10 mouse cellular contexts compared by ENCODE assay signal in genomic region chr3:58002792-58003574, GRCm38 (mm10).
DNase-seq lines count a peak whose midpoint lies in the region; ATAC-seq and TF ChIP-seq lines count a peak whose summit lies in the region.
"Had no signal": no experiment of that assay in that cellular context is flagged by ENCODE, and none has a peak within 500 bp of the region (broad histone marks: within the 10 kb centered on the region; RNA-seq: fewer than 3 reads in every experiment).

No protein-coding gene starts in this region.

- H3K4me3 ChIP-seq in kidney, postnatal 0 days (replicated peaks; ENCODE audit: low read depth, low read length) = no peak overlapping the region
- H3K4me3 ChIP-seq in midbrain, embryonic 13.5 days (replicated peaks) = no peak overlapping the region
- H3K4me3 ChIP-seq: embryonic facial prominence, embryonic 15.5 days had no signal

- 44% methylated on average over 7 of the region's 7 CpGs for WGBS in kidney, postnatal 0 days
- 34% methylated on average over 7 of the region's 7 CpGs for WGBS in midbrain, embryonic 13.5 days

- H3K27me3 ChIP-seq in kidney, postnatal 0 days (ENCODE audit: insufficient read depth, low read length) = no peaks in the 10 kb centered on the region
- no peaks in the 10 kb centered on the region for H3K27me3 ChIP-seq in midbrain, embryonic 13.5 days
- H3K27me3 ChIP-seq: embryonic facial prominence, embryonic 15.5 days had no signal

- no peaks in the 10 kb centered on the region for H3K9me3 ChIP-seq in kidney, postnatal 0 days (replicated peaks; ENCODE audit: low read length)
- H3K9me3 ChIP-seq in midbrain, embryonic 13.5 days = no peaks in the 10 kb centered on the region
- H3K9me3 ChIP-seq: embryonic facial prominence, embryonic 15.5 days had no signal

- H3K36me3 ChIP-seq in kidney, postnatal 0 days (ENCODE audit: insufficient read depth, low read length) = no peaks in the 10 kb centered on the region
- no peaks in the 10 kb centered on the region for H3K36me3 ChIP-seq in midbrain, embryonic 13.5 days
- H3K36me3 ChIP-seq: embryonic facial prominence, embryonic 15.5 days had no signal

- intact Hi-C loops in left cerebral cortex, postnatal 4 days (cut with DNase I) = no loop called here

- no peak for ATAC-seq in kidney, postnatal 0 days (replicated peaks; ENCODE audit: low FRiP score, low read depth)
- peak; percentile 78 for ATAC-seq in midbrain, embryonic 13.5 days
- ATAC-seq in erythroblast, adult 5-6 weeks (replicated peaks; ENCODE audit: low FRiP score, poor library complexity, severe bottlenecking) = no peak

- DNase-seq in left cerebral cortex, postnatal 4 days = peak; percentile 29
- no peak for DNase-seq in left cerebral cortex, adult 9 months (ENCODE audit: low spot score in 2 of 2)
- DNase-seq in embryo, embryonic 9.5 days (ENCODE audit: extremely low spot score) = peak; percentile 31
- peak; percentile 8 for DNase-seq in kidney, postnatal 0 days (ENCODE audit: low spot score)
- DNase-seq in layer of hippocampus, postnatal 10 days (ENCODE audit: low spot score in 2 of 2) = no peak
- no peak for DNase-seq in layer of hippocampus, adult 9-11 months

- no peak overlapping the region for H3K4me2 ChIP-seq in kidney, postnatal 0 days (ENCODE audit: low read length)
- no peak overlapping the region for H3K4me2 ChIP-seq in midbrain, embryonic 13.5 days (replicated peaks)
- H3K4me2 ChIP-seq: embryonic facial prominence, embryonic 15.5 days; heart, embryonic 11.5 days had no signal

- no peak overlapping the region for H3K9ac ChIP-seq in kidney, postnatal 0 days (ENCODE audit: low read depth, low read length)
- H3K9ac ChIP-seq in midbrain, embryonic 13.5 days (replicated peaks) = no peak overlapping the region
- H3K9ac ChIP-seq: embryonic facial prominence, embryonic 15.5 days had no signal

- no peak overlapping the region for H3K27ac ChIP-seq in kidney, postnatal 0 days
- peak overlapping the region; percentile 21; the same call in 1 of the 2 replicates for H3K27ac ChIP-seq in midbrain, embryonic 13.5 days
- H3K27ac ChIP-seq: embryonic facial prominence, embryonic 15.5 days had no signal

- TF ChIP-seq CTCF in kidney, postnatal 0 days (IDR thresholded peaks at IDR 0.05; ENCODE audit: low read depth) = no peak

- H3K4me1 ChIP-seq in kidney, postnatal 0 days (replicated peaks; ENCODE audit: insufficient read depth, low read length) = no peaks in the 10 kb centered on the region
- peaks cover 12% of the 10 kb centered on the region for H3K4me1 ChIP-seq in midbrain, embryonic 13.5 days (replicated peaks)

Comparison
In these comparisons a context has a peak if more than half of its experiments do, and no peak if none do; other contexts are left out.
1. DNase-seq: peak in left cerebral cortex, postnatal 4 days (single experiment), embryo, embryonic 9.5 days (single experiment) and kidney, postnatal 0 days (single experiment); none in left cerebral cortex, adult 9 months (0 of 2), layer of hippocampus, postnatal 10 days (0 of 2) and layer of hippocampus, adult 9-11 months (single experiment).